Mouse (Mus musculus): Measurements from ENCODE around the gene Cd247. TPM values are rescaled to one million over a fixed set of nuclear protein-coding genes. Genes with fewer than 3 reads are reported as not detected.

The Cd247 gene
- polyA plus RNA-seq (2012; rRNA removed), result 16.6 and 17.2 TPM in 2 replicates

GRCm38 (mm10) chr1:165788511-165788910 lies at the start of gene Cd247:
Gene Cd247 (plus strand): TSS chr1:165788681.
- no peak within 1 kb of the TSS for H3K4me3 ChIP-seq (ENCODE audit: control insufficient read depth, low read depth, low read length)
- TF ChIP-seq POLR2A (IDR thresholded peaks at IDR 0.05; ENCODE audit: control insufficient read depth, low read depth, low read length) (no peak), CTCF (IDR thresholded peaks at IDR 0.05; ENCODE audit: control insufficient read depth, insufficient read depth, insufficient replicate concordance, low read depth, low read length) (no peak)
- H3K27me3 ChIP-seq (ENCODE audit: control insufficient read depth, insufficient read depth, low read length), result no peaks in the 10 kb centered on the region
- H3K36me3 ChIP-seq (ENCODE audit: control insufficient read depth, insufficient read depth, low read length), result no peaks in the 10 kb centered on the region
- H3K4me1 ChIP-seq (ENCODE audit: control insufficient read depth, insufficient read depth, low read length), result no peaks in the 10 kb centered on the region; the same call in 1 of the 2 replicates
- no peak within 1 kb of the TSS for H3K27ac ChIP-seq (ENCODE audit: control insufficient read depth, insufficient read depth, low read depth, low read length)

DNA sequence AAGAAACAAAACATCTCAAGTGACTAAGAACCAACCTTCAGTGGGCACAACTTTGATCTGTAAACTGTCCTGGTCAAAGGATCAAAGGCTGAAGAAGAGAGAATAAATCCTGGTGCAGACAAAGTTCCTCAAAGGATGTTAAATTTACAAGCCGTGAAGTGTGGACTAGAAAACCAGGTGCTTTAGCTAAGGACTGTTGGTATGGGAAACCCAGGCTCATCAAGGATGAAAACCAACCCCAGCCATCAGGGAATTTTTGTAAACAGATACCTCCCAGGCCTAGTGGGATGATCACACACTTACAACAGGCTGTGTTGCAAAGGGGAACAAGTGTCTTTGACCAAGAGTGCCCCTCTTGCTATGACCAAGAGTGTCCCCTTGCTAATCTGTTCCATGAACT lies 49.5 kb upstream of the Cd247 start:
- H3K27me3 ChIP-seq (ENCODE audit: control insufficient read depth, insufficient read depth, low read length), result no peaks in the 10 kb centered on the region
- no peaks in the 10 kb centered on the region for H3K36me3 ChIP-seq (ENCODE audit: control insufficient read depth, insufficient read depth, low read length)
- no peak overlapping the region for H3K27ac ChIP-seq (ENCODE audit: control insufficient read depth, insufficient read depth, low read depth, low read length)
- peaks cover 6% of the 10 kb centered on the region for H3K4me1 ChIP-seq (ENCODE audit: control insufficient read depth, insufficient read depth, low read length)
- no peak overlapping the region for H3K4me3 ChIP-seq (ENCODE audit: control insufficient read depth, low read depth, low read length)
- no peak for TF ChIP-seq CTCF (IDR thresholded peaks at IDR 0.05; ENCODE audit: control insufficient read depth, insufficient read depth, insufficient replicate concordance, low read depth, low read length)
- no peak for TF ChIP-seq POLR2A (IDR thresholded peaks at IDR 0.05; ENCODE audit: control insufficient read depth, low read depth, low read length)

DNA sequence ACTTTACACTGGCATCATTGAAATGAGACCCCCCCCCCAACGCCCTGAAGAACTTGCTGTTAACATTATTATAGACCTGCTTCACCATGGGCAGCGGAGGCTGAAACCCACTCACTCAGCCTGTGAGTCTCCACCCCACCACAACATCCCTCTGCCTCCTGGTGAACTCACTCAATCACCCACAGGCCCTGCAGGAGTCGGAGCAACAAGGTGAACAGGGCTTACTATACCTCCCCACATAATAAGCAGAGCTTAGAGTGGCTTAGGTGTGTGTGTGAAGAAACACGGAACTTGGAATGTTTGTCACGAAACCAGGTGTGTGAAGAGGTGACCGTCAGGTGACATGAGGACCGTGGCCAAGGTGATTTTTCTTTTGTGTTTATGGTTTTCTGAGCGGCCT lies 46.5 kb upstream of the Cd247 start:
- Histone ChIP-seq H3K27ac (ENCODE audit: control insufficient read depth, insufficient read depth, low read depth, low read length) (no peak overlapping the region), H3K27me3 (ENCODE audit: control insufficient read depth, insufficient read depth, low read length) (no peaks in the 10 kb centered on the region), H3K4me3 (ENCODE audit: control insufficient read depth, low read depth, low read length) (no peak overlapping the region), H3K36me3 (ENCODE audit: control insufficient read depth, insufficient read depth, low read length) (no peaks in the 10 kb centered on the region), H3K4me1 (ENCODE audit: control insufficient read depth, insufficient read depth, low read length) (no peaks in the 10 kb centered on the region)
- no peak for TF ChIP-seq POLR2A (IDR thresholded peaks at IDR 0.05; ENCODE audit: control insufficient read depth, low read depth, low read length)
- TF ChIP-seq CTCF (IDR thresholded peaks at IDR 0.05; ENCODE audit: control insufficient read depth, insufficient read depth, insufficient replicate concordance, low read depth, low read length), result no peak

DNA sequence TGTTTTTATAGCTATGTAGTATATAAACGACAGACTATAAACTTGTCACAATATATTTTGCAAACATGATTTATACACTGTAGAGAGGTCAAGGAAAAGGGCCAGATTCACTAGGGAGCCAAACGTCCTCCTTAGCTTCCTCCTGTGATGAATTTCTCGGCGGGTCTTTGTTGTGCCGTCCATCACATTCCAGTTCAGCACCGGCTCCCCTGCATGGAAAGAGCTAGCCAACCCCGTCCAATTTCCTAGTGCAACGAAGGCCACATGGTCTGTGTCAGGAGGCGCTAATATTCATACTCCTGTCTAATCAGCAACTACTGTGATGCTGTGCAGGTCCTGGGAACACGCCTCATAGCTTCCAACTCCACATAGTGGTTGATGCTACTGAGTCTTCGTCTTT lies 40.4 kb upstream of the Cd247 start:
- Histone ChIP-seq H3K36me3 (ENCODE audit: control insufficient read depth, insufficient read depth, low read length) (no peaks in the 10 kb centered on the region), H3K27ac (ENCODE audit: control insufficient read depth, insufficient read depth, low read depth, low read length) (no peak overlapping the region), H3K27me3 (ENCODE audit: control insufficient read depth, insufficient read depth, low read length) (no peaks in the 10 kb centered on the region), H3K4me1 (ENCODE audit: control insufficient read depth, insufficient read depth, low read length) (no peaks in the 10 kb centered on the region), H3K4me3 (ENCODE audit: control insufficient read depth, low read depth, low read length) (no peak overlapping the region)
- TF ChIP-seq CTCF (IDR thresholded peaks at IDR 0.05; ENCODE audit: control insufficient read depth, insufficient read depth, insufficient replicate concordance, low read depth, low read length) (no peak), POLR2A (IDR thresholded peaks at IDR 0.05; ENCODE audit: control insufficient read depth, low read depth, low read length) (no peak)

- Histone ChIP-seq H3K27ac (ENCODE audit: control insufficient read depth, insufficient read depth, low read depth, low read length) (no peak overlapping the region), H3K4me1 (ENCODE audit: control insufficient read depth, insufficient read depth, low read length) (no peaks in the 10 kb centered on the region), H3K4me3 (ENCODE audit: control insufficient read depth, low read depth, low read length) (no peak overlapping the region), H3K27me3 (ENCODE audit: control insufficient read depth, insufficient read depth, low read length) (no peaks in the 10 kb centered on the region), H3K36me3 (ENCODE audit: control insufficient read depth, insufficient read depth, low read length) (no peaks in the 10 kb centered on the region)
- TF ChIP-seq POLR2A (IDR thresholded peaks at IDR 0.05; ENCODE audit: control insufficient read depth, low read depth, low read length), result no peak
- TF ChIP-seq CTCF (IDR thresholded peaks at IDR 0.05; ENCODE audit: control insufficient read depth, insufficient read depth, insufficient replicate concordance, low read depth, low read length), result no peak
Observed at GRCm38 (mm10) chr1:165751142-165751541, 37.3 kb upstream of the Cd247 start.

DNA sequence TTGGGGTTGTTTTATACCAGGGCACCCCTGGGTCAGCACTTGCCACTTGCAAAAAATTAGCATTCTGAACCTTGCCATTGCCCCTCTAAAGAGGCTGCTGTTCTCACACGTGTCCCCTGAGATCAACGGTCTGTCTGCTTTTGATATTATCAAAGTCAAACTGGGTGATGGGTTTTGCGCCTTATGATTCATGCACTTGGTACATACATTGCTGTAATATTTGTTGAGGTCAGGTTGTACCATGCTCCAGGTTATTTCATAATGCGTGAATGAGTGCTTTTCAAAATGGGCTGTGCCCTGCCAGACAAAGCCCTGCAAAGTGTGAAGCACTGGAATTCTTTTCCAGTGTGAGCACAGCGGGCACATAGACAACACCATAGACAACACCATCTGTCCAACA lies 36.6 kb upstream of the Cd247 start:
- Histone ChIP-seq H3K27me3 (ENCODE audit: control insufficient read depth, insufficient read depth, low read length) (no peaks in the 10 kb centered on the region), H3K27ac (ENCODE audit: control insufficient read depth, insufficient read depth, low read depth, low read length) (no peak overlapping the region), H3K4me1 (ENCODE audit: control insufficient read depth, insufficient read depth, low read length) (no peaks in the 10 kb centered on the region), H3K4me3 (ENCODE audit: control insufficient read depth, low read depth, low read length) (no peak overlapping the region), H3K36me3 (ENCODE audit: control insufficient read depth, insufficient read depth, low read length) (no peaks in the 10 kb centered on the region)
- TF ChIP-seq POLR2A (IDR thresholded peaks at IDR 0.05; ENCODE audit: control insufficient read depth, low read depth, low read length), result no peak
- TF ChIP-seq CTCF (IDR thresholded peaks at IDR 0.05; ENCODE audit: control insufficient read depth, insufficient read depth, insufficient replicate concordance, low read depth, low read length), result no peak

DNA sequence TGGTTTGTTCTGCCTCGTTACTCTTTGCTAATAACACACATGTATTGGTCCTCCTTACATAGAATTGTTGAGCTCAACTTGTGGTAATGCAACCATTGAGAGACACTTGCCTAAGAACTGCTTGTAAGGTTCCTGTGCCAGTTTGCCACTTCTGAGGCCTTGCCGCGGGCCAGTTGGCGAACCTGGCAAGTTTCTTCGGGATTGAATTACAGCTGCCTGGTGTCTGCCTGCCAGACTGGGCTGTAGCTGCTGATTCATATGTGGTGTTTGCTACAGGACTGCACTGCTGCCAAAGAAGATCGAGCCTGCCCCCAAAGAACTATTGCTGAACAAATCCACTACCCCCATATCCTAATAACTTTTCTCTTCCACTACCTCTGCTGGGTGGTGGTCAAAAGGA lies 34.3 kb upstream of the Cd247 start:
- TF ChIP-seq POLR2A (IDR thresholded peaks at IDR 0.05; ENCODE audit: control insufficient read depth, low read depth, low read length) (no peak), CTCF (IDR thresholded peaks at IDR 0.05; ENCODE audit: control insufficient read depth, insufficient read depth, insufficient replicate concordance, low read depth, low read length) (no peak)
- Histone ChIP-seq H3K4me3 (ENCODE audit: control insufficient read depth, low read depth, low read length) (no peak overlapping the region), H3K27me3 (ENCODE audit: control insufficient read depth, insufficient read depth, low read length) (no peaks in the 10 kb centered on the region)

GRCm38 (mm10) chr1:165755194-165755593 lies 33.3 kb upstream of the Cd247 start:
- Histone ChIP-seq H3K27ac (ENCODE audit: control insufficient read depth, insufficient read depth, low read depth, low read length) (no peak overlapping the region), H3K36me3 (ENCODE audit: control insufficient read depth, insufficient read depth, low read length) (no peaks in the 10 kb centered on the region), H3K27me3 (ENCODE audit: control insufficient read depth, insufficient read depth, low read length) (no peaks in the 10 kb centered on the region), H3K4me3 (ENCODE audit: control insufficient read depth, low read depth, low read length) (no peak overlapping the region), H3K4me1 (ENCODE audit: control insufficient read depth, insufficient read depth, low read length) (no peaks in the 10 kb centered on the region)
- TF ChIP-seq POLR2A (IDR thresholded peaks at IDR 0.05; ENCODE audit: control insufficient read depth, low read depth, low read length) (no peak), CTCF (IDR thresholded peaks at IDR 0.05; ENCODE audit: control insufficient read depth, insufficient read depth, insufficient replicate concordance, low read depth, low read length) (no peak)

More for the DNA sequence above, 34.3 kb upstream of the Cd247 start:
- Histone ChIP-seq H3K27ac (ENCODE audit: control insufficient read depth, insufficient read depth, low read depth, low read length) (no peak overlapping the region), H3K36me3 (ENCODE audit: control insufficient read depth, insufficient read depth, low read length) (no peaks in the 10 kb centered on the region), H3K4me1 (ENCODE audit: control insufficient read depth, insufficient read depth, low read length) (no peaks in the 10 kb centered on the region)
